Mouse (Mus musculus) liver, embryonic 13.5 days (tissue): ENCODE results near the gene Gm11985. TPM values are rescaled to one million over a fixed set of nuclear protein-coding genes. Genes with fewer than 3 reads are reported as not detected.
A peak's percentile ranks its signal among the peaks of the same experiment; 100 is the strongest.

ENCODE experiments used
- ATAC-seq: fragments of 200-750 bp; cut with Nextera tagmentation; 2 replicates; pipeline ENCODE4 v1.8.0; 2017; ENCODE audit warnings: low read depth, mild to moderate bottlenecking, moderate number of reproducible peaks, moderate library complexity
- DNase-seq: peaks from one replicate; pipeline ENCODE4 v3.0.0; 2022
- H3K27ac ChIP-seq: fragments of 300-500 bp; sonication (generic); 2 replicates; pipeline ENCODE4 v1.5.1; 2015; ENCODE audit warnings: moderate library complexity, mild to moderate bottlenecking, inconsistent platforms
- H3K27me3 ChIP-seq: fragments of 300-500 bp; sonication (generic); 2 replicates; pipeline ENCODE4 v1.6.1; 2015; ENCODE audit warnings: mild to moderate bottlenecking, inconsistent platforms
- H3K36me3 ChIP-seq: fragments of 300-500 bp; sonication (generic); 2 replicates; pipeline ENCODE4 v1.6.1; 2015; ENCODE audit warnings: mild to moderate bottlenecking, inconsistent platforms
- H3K4me1 ChIP-seq: fragments of 300-500 bp; sonication (generic); replicated peaks from 2 replicates; pipeline ENCODE4 v1.6.1; 2015; ENCODE audit warnings: inconsistent platforms
- H3K4me2 ChIP-seq: fragments of 300-500 bp; sonication (generic); 2 replicates; pipeline ENCODE4 v1.6.1; 2015; ENCODE audit warnings: inconsistent platforms, mild to moderate bottlenecking, moderate library complexity
- H3K4me3 ChIP-seq: fragments of 300-500 bp; sonication (generic); replicated peaks from 2 replicates; pipeline ENCODE4 v1.5.1; 2015; ENCODE audit warnings: mild to moderate bottlenecking, inconsistent platforms
- H3K9ac ChIP-seq: fragments of 300-500 bp; sonication (generic); 2 replicates; pipeline ENCODE4 v1.6.1; 2015; ENCODE audit warnings: mild to moderate bottlenecking, inconsistent platforms
- H3K9me3 ChIP-seq: fragments of 300-500 bp; sonication (generic); replicated peaks from 2 replicates; pipeline ENCODE4 v1.6.1; 2016; ENCODE audit warnings: inconsistent platforms
- WGBS: fragments of 180-500 bp; shearing (Covaris S2); methylation state at CpG from one replicate; pipeline ENCODE4 v1.1.7; 2015; ENCODE audit not compliant: insufficient replicate concordance; 5-methylcytosine and 5-hydroxymethylcytosine counted together
- polyA plus RNA-seq: library from polyadenylated mRNA; unstranded; fragments of >200 nt; fragmentation: Nextera tagmentation; extraction: Ambion mirVana; gene quantifications from 2 replicates; pipeline ENCODE4 v1.2.1, GENCODE M21; 2015

The Gm11985 gene
- polyA plus RNA-seq, 1 experiment from 2014 or later = not detected

DNA sequence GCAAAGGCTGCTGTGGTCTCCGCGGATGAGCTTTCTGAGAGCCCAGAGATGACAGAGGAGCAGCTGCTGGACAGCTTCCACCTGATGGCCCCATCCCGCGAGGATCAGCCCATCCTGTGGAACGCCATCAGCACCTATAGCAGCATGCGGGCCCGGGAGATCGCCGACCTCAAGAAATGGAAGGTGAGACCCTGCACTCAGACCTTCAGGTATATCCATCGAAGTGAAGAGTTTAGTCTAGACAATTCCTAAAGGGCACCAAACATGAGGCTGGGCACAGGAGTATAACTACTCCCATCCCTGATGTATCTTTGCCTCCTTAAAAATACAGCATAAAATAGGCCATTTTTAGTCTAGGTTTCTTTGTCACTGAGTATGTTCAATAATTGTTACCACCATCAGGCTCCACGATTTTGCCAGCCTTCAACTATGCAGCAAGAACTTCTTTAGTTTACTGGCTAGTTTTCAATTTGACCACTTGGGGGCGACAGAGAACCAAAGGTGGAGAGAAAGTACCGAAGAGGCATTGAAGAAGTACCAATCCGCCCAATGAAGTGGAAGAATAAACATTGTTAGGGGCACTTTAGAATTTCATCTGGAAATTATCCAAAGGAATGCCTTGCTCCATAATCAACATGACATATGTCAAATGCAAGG, 11.5 kb upstream of the Gm11985 start:
- ATAC-seq = no peak
- Histone ChIP-seq H3K4me1 (no peaks in the 10 kb centered on the region), H3K9me3 (no peaks in the 10 kb centered on the region), H3K4me2 (peak overlapping the region; percentile 41), H3K27me3 (no peaks in the 10 kb centered on the region), H3K27ac (no peak overlapping the region), H3K36me3 (no peaks in the 10 kb centered on the region), H3K9ac (no peak overlapping the region), H3K4me3 (peak overlapping the region; percentile 51; the same call in 1 of the 2 replicates)
- DNase-seq = no peak
- WGBS = 38% methylated on average over 14 of the region's 14 CpGs

DNA sequence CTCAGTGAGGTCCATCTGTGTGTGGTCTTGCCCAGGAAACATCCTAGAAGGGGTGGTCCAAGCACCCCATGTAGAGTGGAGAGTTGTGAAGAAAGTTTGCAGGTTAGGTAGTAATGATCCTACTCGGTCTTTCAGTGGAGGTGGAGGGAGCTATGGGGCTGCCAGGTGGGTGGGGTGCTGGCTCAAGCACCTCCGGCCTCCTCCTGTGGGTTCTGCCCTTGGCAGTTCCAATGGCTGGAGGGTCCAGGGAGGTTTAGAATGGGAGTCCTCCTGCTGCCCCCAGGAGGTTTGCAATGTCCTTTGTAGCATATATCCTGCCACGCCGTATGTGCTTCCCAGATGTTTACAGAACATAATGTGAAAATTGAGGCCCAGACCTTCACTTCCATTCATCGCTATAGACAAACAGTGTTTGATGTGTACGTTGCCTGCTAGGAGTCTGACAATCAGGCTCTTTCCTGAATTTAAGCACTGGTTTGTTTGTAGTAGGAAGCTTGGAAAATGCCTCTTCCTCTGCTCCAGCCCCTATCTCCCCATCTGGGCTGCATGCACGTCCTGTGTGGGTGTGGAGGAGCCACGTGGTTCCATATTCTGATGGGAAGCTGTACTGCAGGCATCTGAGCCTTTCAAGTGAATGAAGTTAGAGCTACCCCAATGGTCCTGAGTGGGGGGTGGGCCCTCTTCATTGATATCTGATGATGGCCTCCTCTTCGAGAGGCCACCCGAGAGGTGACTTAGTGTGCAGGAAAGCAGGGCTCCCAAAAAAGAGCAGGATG, 10.3 kb upstream of the Gm11985 start:
- peak overlapping the region; percentile 51 for H3K4me3 ChIP-seq
- no peak for ATAC-seq
- DNase-seq = no peak
- no peaks in the 10 kb centered on the region for H3K9me3 ChIP-seq
- WGBS = 43% methylated on average over 10 of the region's 10 CpGs
- H3K4me1 ChIP-seq = 0 out of 2 replicates have a peak, but pooled peaks cover 5% of the 10 kb centered on the region
- H3K4me2 ChIP-seq = peak overlapping the region; percentile 41
- H3K27me3 ChIP-seq = no peaks in the 10 kb centered on the region
- 0 out of 2 replicates have a peak overlapping the region, but pooled peaks have one; percentile 37 for H3K27ac ChIP-seq
- no peaks in the 10 kb centered on the region for H3K36me3 ChIP-seq
- peak overlapping the region; percentile 56 for H3K9ac ChIP-seq

DNA sequence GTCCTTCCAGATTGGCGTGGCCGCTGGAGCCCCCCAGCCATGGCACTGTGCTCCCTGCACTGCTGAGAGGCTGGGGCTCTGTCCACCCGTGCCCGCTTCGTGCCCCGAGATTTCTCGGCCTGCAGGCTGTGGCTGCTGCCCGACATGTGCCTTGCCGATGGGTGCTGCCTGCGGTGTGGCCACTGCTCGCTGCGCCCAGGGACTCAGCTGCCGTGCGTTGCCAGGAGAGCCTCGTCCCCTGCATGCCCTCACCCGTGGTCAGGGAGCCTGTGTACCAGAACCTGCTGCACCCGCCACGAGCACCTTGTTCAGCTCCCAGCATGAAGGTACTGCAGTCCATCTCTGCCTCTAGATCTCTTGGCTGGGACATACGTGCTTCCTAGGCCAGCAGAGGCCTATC, 9.6 kb upstream of the Gm11985 start:
- 0 out of 2 replicates have a peak, but pooled peaks cover 6% of the 10 kb centered on the region for H3K4me1 ChIP-seq
- WGBS = 74% methylated on average over 19 of the region's 19 CpGs
- H3K4me3 ChIP-seq = peak overlapping the region; percentile 51
- peak; percentile 11 for ATAC-seq
- no peak for DNase-seq
- H3K9me3 ChIP-seq = no peaks in the 10 kb centered on the region
- peak overlapping the region; percentile 41 for H3K4me2 ChIP-seq
- H3K36me3 ChIP-seq = no peaks in the 10 kb centered on the region
- H3K9ac ChIP-seq = peak overlapping the region; percentile 56
- H3K27me3 ChIP-seq = no peaks in the 10 kb centered on the region
- peak overlapping the region; percentile 37; the same call in 1 of the 2 replicates for H3K27ac ChIP-seq

DNA sequence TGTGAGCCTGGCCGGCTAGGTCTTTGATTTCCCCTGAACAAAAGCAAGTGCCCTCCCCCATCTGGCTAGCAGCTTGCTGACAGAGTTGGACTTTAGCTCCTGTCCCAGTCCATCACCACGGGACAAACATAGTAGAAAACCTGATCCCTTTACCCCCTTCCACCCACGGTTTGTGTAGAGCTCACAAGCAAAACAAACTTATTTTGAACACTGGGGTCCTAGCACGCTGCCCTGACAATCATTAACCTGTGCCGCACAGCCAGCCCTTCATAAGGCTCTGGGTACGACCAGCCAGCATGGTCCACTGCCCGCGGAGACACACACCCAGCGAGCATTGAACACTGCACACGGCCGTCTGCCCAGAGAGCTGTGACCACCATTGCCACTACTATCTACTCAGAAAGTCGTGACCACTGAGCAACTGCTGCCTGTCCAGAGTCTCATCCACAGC, 9.1 kb upstream of the Gm11985 start, which contains the start of gene Igfbp1:
TSS of gene Igfbp1 (plus strand) at position 292 of the 451 bp plus-strand sequence.
- Histone ChIP-seq H3K4me2 (peak within 1 kb of the TSS; percentile 41), H3K9me3 (no peaks in the 10 kb centered on the region), H3K4me1 (0 out of 2 replicates have a peak, but pooled peaks cover 6% of the 10 kb centered on the region), H3K27me3 (no peaks in the 10 kb centered on the region), H3K4me3 (peak within 1 kb of the TSS; percentile 51), H3K27ac (peak within 1 kb of the TSS; percentile 74), H3K9ac (peak within 1 kb of the TSS; percentile 56), H3K36me3 (no peaks in the 10 kb centered on the region)
- ATAC-seq = peak; percentile 69
- DNase-seq = peak; percentile 11
- 59% methylated on average over 12 of the region's 12 CpGs for WGBS

DNA sequence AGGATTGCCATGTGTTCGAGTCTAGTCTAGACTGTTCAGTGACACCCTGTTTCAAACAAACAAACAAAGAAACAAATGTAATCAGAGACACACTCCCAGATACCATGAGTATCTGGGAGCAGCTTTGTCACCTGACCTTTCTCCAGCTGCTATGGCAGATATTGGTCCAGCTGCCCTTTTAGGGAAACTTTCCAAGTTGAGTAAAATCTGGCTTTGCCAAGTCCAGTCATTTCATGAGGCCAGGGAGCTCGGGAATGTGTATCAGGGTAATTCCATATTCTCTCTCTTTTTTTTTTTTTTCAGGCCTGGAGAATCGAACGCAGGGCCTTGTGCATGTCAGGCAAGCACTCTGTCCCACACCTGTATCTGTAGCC, 6.9 kb upstream of the Gm11985 start:
- 62% methylated on average over 4 of the region's 4 CpGs for WGBS
- H3K9me3 ChIP-seq = no peaks in the 10 kb centered on the region
- H3K27me3 ChIP-seq = no peaks in the 10 kb centered on the region
- DNase-seq = no peak
- H3K36me3 ChIP-seq = no peaks in the 10 kb centered on the region
- no peak overlapping the region for H3K9ac ChIP-seq
- no peak overlapping the region for H3K4me2 ChIP-seq
- H3K4me1 ChIP-seq = peaks cover 10% of the 10 kb centered on the region; the same call in 1 of the 2 replicates
- H3K27ac ChIP-seq = no peak overlapping the region
- H3K4me3 ChIP-seq = no peak overlapping the region
- ATAC-seq = no peak

DNA sequence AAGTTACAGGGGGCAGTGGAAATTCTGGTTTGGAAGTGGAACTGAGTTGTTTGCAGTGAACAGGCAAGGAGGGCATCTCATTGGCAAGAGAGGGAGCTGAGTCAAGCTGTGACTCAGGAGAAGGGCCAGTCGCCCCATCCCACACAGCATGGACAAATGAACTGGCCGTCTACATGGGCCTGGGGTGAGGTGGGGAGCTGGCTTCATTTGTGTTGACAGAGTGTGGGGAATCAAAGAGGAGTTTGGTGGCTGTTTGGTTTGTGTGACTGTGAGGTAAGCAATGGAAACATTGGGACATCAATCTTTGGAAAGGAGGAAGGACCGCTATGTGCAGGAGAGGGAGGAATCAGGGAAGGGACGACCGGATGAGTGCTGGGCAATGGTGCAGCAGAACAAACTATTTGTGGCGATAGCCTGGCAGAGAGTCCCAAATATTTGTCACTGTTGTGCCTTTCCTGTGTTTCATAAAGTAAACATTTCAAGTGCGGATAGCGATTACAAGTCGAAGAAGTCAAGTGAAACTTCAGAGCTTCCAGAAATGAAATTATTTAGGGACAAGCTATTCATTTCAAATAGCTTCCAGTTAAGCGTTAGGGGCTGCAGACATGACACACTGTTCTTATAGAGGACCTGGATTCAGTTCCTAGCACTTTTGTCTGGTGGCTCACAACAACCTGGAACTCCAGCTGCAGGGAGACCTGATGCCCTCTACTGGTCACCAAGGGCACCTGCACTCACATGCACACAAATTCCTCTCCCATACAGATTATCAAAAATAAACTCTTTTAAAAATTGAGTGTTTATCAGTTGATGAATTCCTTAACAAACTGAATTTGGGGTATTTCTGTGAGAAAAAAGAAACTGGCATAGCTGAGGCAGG, 6.3 kb upstream of the Gm11985 start:
- Histone ChIP-seq H3K4me2 (no peak overlapping the region), H3K27ac (no peak overlapping the region; the same call in 1 of the 2 replicates), H3K9me3 (no peaks in the 10 kb centered on the region), H3K27me3 (no peaks in the 10 kb centered on the region), H3K4me1 (peaks cover 10% of the 10 kb centered on the region; the same call in 1 of the 2 replicates), H3K9ac (no peak overlapping the region), H3K36me3 (no peaks in the 10 kb centered on the region), H3K4me3 (no peak overlapping the region)
- peak; percentile 13; the same call in 1 of the 2 replicates for ATAC-seq
- 66% methylated on average over 10 of the region's 10 CpGs for whole genome bisulfite sequencing
- no peak for DNase-seq

DNA sequence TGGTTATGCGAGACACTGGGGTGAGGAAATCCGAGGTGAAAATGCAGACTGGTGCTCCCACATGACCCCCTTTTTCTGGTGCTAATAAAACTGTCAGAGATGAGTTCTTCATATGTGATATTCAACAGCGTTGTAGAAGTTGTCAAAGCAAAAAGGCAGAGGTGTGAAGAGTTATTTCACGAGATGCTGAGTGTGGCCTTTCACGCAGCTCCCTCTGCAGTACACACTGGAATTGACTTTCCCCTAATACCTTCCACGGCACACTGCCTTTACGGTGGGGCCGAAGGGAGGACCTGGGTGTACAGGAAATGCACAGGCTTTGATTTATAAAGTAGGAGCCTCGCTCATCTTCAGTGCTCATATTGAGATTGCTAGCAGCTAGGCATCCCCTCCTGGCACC, 4.8 kb upstream of the Gm11985 start:
- H3K4me2 ChIP-seq = no peak overlapping the region
- DNase-seq (no peak), ATAC-seq (no peak)
- no peaks in the 10 kb centered on the region for H3K36me3 ChIP-seq
- H3K4me1 ChIP-seq = peaks cover 10% of the 10 kb centered on the region; the same call in 1 of the 2 replicates
- no peaks in the 10 kb centered on the region for H3K27me3 ChIP-seq
- 52% methylated on average over 9 of the region's 9 CpGs for WGBS
- H3K9ac ChIP-seq = no peak overlapping the region
- H3K4me3 ChIP-seq = no peak overlapping the region
- H3K27ac ChIP-seq = peak overlapping the region; percentile 9; the same call in 1 of the 2 replicates
- H3K9me3 ChIP-seq = no peaks in the 10 kb centered on the region

DNA sequence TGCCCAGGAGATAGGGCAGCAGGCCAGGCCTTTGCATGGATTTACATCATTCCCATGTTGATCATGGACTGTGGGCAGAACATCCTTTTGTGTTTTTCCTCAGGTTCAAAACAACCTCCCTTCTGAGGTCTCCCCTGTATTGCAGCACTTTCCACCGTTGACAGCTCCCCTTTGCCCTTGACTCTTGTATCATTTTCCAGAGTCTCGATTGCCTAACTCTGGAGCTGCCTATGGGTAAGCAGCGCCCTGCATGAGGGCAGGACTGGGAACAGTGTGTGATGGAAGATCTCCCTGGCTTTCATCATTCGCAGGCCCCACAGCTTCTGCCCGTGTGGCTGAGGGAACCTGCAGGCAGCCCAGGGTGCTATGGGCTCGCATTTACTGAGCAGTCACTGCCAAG, 4.3 kb upstream of the Gm11985 start:
- no peaks in the 10 kb centered on the region for H3K27me3 ChIP-seq
- H3K4me1 ChIP-seq = peaks cover 10% of the 10 kb centered on the region; the same call in 1 of the 2 replicates
- no peaks in the 10 kb centered on the region for H3K9me3 ChIP-seq
- H3K4me2 ChIP-seq = no peak overlapping the region
- peak overlapping the region; percentile 44 for H3K27ac ChIP-seq
- DNase-seq = no peak
- no peak overlapping the region for H3K9ac ChIP-seq
- ATAC-seq = peak; percentile 53
- no peak overlapping the region for H3K4me3 ChIP-seq
- no peaks in the 10 kb centered on the region for H3K36me3 ChIP-seq
- 41% methylated on average over 6 of the region's 6 CpGs for WGBS

DNA sequence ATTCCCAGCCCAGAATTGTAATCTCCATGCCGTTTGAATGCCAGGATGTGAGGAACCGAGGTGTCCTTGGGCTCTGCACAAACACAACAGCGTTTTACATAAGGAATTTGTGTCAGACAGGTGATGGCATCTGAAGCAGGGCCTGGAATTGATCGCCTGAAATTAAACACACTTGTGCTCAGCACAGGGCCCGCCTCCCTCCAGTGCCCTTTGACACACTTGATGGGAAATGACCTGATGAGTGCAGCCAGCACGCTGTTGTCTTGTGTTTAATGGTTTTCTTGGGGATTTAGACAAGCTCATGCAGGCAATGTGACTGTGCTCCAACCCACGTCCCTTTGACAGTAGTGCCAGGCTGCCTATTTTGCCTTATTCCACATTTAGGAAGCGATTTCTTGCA, 897 bp downstream of the Gm11985 start:
- ATAC-seq (no peak), DNase-seq (no peak)
- Histone ChIP-seq H3K36me3 (no peaks in the 10 kb centered on the region), H3K27ac (no peak overlapping the region), H3K9me3 (no peaks in the 10 kb centered on the region), H3K4me3 (no peak overlapping the region), H3K4me1 (peaks cover 3% of the 10 kb centered on the region; the same call in 1 of the 2 replicates), H3K27me3 (no peaks in the 10 kb centered on the region), H3K9ac (no peak overlapping the region), H3K4me2 (no peak overlapping the region)
- WGBS = 44% methylated on average over 8 of the region's 8 CpGs

DNA sequence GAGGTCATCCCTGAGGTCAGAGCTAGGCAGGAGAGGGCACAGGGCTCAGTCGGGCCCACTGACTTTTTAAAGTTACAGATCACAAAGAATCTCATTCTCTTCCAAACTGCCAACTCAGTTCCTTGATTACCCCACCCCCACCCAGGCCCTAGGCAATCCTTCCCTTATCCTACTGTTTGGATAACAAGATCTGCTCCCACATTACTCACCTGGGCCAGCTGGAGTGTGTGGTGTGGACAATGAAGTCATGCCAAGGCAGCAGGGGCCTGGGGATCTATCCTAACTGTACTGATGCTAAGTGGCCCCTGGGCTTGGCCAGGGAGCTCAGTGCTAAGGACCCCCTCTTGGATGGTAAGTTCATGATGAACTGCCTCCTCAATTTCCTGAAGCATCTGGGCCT, 3.9 kb downstream of the Gm11985 start:
- ATAC-seq (no peak), DNase-seq (no peak)
- Histone ChIP-seq H3K4me2 (no peak overlapping the region), H3K36me3 (no peaks in the 10 kb centered on the region), H3K4me3 (no peak overlapping the region), H3K9ac (no peak overlapping the region), H3K9me3 (no peaks in the 10 kb centered on the region), H3K27me3 (no peaks in the 10 kb centered on the region), H3K27ac (no peak overlapping the region), H3K4me1 (no peaks in the 10 kb centered on the region)
- 28% methylated on average over 1 of the region's 1 CpGs for WGBS
